Mouse (Mus musculus) R1 (cell line): ENCODE data around the gene Zfp809.
A peak's percentile ranks its signal among the peaks of the same experiment; 100 is the strongest.

Source experiments
- DNase-seq: peaks from one replicate; pipeline ENCODE4 v3.0.0-alpha.2; 2018; ENCODE audit warnings: low read depth, low spot score

Gene Zfp809

GRCm38 (mm10) chr9:22261594-22261993 lies 36.1 kb downstream of the Zfp809 start:
- no peak for DNase-seq

DNA sequence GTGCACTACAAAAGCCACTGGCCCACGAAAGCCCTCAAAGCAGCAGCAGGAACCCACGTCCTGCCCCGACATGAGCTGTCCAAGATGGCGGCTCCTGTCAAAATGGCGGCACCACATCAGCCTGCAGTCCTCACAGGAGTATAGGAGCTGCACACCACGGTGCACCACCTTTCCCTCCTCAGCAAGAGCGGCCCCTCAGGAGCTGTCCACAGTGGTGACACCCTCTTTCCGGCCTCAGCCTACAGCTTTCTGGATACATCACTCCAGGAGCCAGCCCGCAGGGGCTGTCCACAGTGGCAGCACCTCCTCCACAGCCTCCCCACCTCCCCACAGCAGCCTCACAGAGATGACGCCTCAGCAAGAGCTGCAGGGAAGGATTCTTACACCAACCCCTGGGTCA lies 37.1 kb downstream of the Zfp809 start:
- DNase-seq = peak; percentile 72

DNA sequence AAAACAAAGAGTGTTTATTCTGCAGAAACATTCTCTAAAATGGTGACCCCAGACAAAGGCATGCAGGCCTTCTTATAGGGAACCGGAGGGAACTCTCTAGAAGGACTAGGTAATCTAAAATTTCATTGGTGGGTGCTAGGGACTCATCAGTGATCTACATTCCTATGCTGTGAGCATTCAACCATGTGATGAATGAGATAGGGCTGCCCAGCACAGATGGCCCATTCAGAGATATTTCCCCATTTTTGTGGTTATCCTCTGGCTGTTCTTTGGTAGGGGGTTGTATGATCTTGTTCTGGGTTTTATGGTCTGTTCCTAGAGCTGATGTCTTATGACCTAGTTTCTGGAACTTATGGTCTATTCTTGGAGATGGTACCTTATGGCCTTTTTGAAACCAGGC lies 43.4 kb downstream of the Zfp809 start:
- DNase-seq = no peak

GRCm38 (mm10) chr9:22278733-22279132 lies 53.2 kb downstream of the Zfp809 start:
- no peak for DNase-seq
